Mouse (Mus musculus): Measurements from ENCODE around the gene Apbb1.

Apbb1 gene

GRCm38 (mm10) chr7:105519336-105519735 is 62.1 kb downstream of the Apbb1 start:
- peak; percentile 29 for DNase-seq

GRCm38 (mm10) chr7:105516669-105517360 is 64.6 kb downstream of the Apbb1 start:
- no peak for DNase-seq

- peak; percentile 63 for DNase-seq
Measured at GRCm38 (mm10) chr7:105515178-105515577, 66.3 kb downstream of the Apbb1 start.

- DNase-seq: no peak
Measured at GRCm38 (mm10) chr7:105514561-105514960, 66.9 kb downstream of the Apbb1 start.

- no peak for DNase-seq
Measured at GRCm38 (mm10) chr7:105513845-105514291, 67.6 kb downstream of the Apbb1 start.

- no peak for DNase-seq
Measured at GRCm38 (mm10) chr7:105510143-105510542, 71.3 kb downstream of the Apbb1 start.

Measured in cerebellum, adult 8-10 months (tissue).